Mouse (Mus musculus) T-helper 2 cell (primary cell): Measurements from ENCODE around the gene Efcab6.

ENCODE experiments used
- in situ Hi-C: fragments of 300-600 bp; cut with MboI, MseI; formaldehyde crosslinking; loops from one replicate; pipeline ENCODE4 v1.15.1; 2025; ENCODE audit warnings: high pct_unique_total_duplicates

Efcab6 gene

DNA sequence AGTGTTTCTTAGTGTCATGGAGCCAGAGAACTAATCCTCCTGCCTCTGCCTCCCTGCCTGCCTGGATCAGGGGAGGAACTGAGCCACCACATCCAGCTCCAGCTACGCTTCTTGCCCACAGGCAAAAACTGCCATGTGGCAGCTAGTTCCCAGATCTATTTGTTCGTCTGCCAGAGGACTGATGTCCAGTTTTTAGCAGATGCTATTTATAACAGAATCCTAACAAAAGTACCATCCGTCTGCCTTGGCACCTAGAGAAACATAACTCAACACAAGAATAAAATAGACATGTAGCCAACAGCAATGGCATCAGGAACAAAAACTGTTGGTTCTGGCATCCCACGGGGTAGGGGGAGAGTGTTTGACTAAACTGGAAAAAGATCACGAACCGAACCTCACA lies 6.3 kb downstream of the Efcab6 start:
- in situ Hi-C loops, result no loop called here

DNA sequence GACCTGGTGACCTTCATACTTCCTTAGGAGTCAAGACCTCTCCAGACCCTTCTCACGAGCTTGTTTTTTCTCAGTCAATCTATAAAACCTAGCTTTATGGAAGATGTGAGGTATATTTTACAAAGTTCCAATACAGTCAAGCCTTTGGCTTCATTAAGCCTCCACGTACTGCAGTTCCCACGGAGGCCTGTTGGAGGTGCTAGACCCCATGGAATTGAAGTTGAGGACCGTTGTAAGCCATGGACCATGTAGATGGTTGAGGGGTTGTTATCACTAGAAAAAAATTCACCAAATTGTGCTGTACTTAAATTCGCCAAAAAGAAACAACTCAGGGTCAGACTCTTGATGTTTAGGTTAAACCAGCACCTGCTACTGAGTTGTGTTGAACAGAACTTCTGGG lies 9.1 kb downstream of the Efcab6 start:
- in situ Hi-C loops, result no loop called here

DNA sequence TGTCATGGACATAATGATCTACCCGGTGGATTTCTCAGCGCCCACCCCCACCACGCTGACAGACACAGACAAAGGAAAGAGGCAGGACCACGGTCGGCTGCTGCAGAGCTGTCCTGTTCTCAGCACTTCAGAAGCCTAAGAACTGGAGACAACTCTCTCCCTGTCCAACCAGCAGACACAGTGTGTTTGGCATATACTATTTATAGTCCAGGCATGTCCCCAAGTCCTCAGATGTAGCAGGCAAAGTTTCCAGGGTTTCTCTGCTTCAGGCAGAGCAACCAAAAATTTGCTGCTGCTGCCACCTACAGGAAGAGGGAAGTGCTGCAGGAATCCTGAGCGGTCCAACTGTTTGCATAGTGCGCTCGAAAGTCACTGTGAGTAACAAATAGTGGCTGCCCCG lies 11.3 kb downstream of the Efcab6 start:
- in situ Hi-C loops, result no loop called here

DNA sequence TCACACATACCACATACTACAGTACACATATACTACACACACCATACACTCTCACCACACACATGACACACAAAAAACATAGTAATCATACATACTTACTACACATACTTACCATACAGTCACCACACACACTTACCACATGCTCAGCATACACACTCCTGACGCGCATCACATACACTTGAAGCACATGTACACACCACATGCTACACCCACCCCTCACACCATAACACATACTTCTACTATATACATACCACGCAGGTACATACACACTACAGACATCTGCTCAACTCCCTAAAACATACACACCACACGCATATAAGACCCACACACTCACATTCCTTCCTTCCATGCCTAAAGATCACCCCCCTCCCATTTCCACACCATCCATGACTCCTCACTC lies 11.9 kb downstream of the Efcab6 start:
- in situ Hi-C loops, result no loop called here

- in situ Hi-C loops, result no loop called here
Measured at GRCm38 (mm10) chr15:84052390-84052789, 12.8 kb downstream of the Efcab6 start.

GRCm38 (mm10) chr15:84049570-84049969 lies 15.6 kb downstream of the Efcab6 start:
- in situ Hi-C loops, result no loop called here

- in situ Hi-C loops, result no loop called here
Measured at GRCm38 (mm10) chr15:84045562-84045961, 19.6 kb downstream of the Efcab6 start.

- in situ Hi-C loops, result no loop called here
Measured at GRCm38 (mm10) chr15:84037067-84037466, 28.1 kb downstream of the Efcab6 start.

GRCm38 (mm10) chr15:84025651-84026050 lies 39.5 kb downstream of the Efcab6 start:
- in situ Hi-C loops, result no loop called here

DNA sequence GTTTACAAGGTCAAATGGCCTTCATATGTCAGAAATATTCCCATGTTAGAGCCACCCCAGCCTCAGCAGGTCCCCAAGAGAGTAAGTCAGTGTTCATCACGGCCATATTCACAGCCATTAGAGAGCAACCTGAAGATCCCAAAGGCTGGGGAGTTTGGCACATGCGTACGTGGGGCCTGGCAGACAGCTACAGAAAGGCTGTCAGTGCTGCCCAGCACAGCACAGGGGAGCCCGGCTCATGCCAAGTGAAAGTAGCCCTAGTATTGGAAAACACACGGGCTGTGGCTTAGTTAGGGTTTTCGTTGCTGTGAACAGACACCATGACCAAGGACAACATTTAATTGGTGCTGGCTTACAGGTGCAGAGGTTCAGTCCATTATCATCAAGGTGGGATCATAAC lies 40.3 kb downstream of the Efcab6 start:
- in situ Hi-C loops, result no loop called here

GRCm38 (mm10) chr15:84009366-84010083 lies 55.7 kb downstream of the Efcab6 start:
- in situ Hi-C loops, result no loop called here

GRCm38 (mm10) chr15:84004306-84004705 lies 60.9 kb downstream of the Efcab6 start:
- in situ Hi-C loops, result no loop called here

GRCm38 (mm10) chr15:83999071-83999470 lies 66.1 kb downstream of the Efcab6 start:
- in situ Hi-C loops, result no loop called here

DNA sequence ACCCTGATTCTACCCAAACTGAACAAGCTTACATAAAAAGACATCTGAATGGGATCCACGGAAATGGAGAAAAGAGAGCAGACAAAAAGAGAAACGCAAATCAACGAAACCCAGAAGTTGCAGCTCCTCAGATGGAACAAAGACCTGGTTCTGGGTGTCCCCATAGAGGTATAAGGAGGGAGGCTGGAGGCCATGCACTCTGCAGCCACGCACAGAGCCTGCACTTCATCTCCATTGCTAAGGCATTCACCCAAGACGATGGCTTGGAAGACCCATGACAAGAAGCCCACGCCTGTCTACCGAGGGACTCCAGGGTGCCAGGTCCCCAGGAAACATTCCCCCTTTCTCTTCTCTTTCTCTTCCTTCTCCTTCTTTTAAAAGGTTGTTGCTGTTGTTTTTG lies 66.6 kb downstream of the Efcab6 start:
- in situ Hi-C loops, result no loop called here

DNA sequence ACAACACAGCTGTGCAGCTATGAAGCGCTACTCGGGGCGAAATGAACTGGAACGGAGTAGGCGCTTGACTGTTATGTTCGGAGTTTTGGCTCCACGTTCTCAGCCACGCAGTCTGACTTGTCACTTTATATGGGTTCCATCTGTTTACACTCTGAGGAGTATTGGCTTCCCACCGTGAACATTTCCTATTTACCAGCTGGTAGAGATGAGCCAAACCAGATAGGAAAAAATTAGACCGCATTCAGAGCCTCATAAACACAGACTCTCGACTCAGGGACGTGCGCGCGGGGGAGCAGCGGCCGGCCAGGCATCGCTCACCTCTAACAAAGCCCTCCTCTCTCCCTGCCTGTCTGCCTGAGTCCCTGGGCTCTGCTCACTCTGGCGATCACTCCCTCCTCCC lies 67.1 kb downstream of the Efcab6 start:
- in situ Hi-C loops, result no loop called here

GRCm38 (mm10) chr15:83997550-83997949 lies 67.6 kb downstream of the Efcab6 start:
- in situ Hi-C loops, result no loop called here

- in situ Hi-C loops, result no loop called here
Measured at GRCm38 (mm10) chr15:83996864-83997263, 68.3 kb downstream of the Efcab6 start.

- in situ Hi-C loops, result no loop called here
Measured at GRCm38 (mm10) chr15:83992191-83992590, 73.0 kb downstream of the Efcab6 start.

DNA sequence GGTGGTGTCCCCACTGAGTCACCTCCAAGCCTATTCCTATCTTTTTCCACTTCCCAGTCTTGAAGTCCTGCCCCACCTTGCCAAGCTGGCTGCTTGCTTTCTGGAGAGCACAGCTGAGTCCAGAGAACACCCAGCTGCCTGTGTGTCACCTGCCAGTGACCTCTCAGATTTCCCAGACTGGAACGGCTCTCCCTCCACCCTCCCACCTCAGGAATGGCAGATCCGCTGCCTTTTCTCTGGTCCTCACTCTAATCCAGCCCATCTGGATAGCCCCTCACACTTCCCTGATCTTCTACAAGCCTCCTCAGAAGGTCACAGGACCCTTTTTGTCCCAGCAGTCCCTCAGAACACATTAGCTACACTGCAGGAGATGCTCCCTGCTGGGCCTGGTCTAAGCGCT lies 73.7 kb downstream of the Efcab6 start:
- in situ Hi-C loops, result no loop called here

DNA sequence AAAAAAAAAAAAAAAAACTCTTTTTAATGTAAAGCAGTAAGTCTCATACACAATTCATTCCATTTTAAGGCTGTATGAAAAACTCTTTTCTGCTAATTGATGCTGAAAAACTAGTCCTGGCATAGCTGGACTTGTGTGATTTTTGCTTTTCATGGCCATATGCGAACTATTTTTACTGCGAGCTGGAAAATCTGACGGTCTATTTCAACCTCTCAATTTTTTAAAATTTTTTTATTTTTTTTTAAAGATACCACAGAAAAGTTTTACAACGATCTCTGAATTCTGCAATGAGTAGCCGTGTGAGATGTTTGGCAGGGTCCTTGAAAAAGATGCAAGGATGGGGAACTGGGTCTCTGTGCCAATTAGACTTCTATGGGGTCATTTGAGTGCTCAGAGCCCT lies 75.9 kb downstream of the Efcab6 start:
- in situ Hi-C loops, result no loop called here

- in situ Hi-C loops, result no loop called here
Measured at GRCm38 (mm10) chr15:83988087-83988486, 77.1 kb downstream of the Efcab6 start.

DNA sequence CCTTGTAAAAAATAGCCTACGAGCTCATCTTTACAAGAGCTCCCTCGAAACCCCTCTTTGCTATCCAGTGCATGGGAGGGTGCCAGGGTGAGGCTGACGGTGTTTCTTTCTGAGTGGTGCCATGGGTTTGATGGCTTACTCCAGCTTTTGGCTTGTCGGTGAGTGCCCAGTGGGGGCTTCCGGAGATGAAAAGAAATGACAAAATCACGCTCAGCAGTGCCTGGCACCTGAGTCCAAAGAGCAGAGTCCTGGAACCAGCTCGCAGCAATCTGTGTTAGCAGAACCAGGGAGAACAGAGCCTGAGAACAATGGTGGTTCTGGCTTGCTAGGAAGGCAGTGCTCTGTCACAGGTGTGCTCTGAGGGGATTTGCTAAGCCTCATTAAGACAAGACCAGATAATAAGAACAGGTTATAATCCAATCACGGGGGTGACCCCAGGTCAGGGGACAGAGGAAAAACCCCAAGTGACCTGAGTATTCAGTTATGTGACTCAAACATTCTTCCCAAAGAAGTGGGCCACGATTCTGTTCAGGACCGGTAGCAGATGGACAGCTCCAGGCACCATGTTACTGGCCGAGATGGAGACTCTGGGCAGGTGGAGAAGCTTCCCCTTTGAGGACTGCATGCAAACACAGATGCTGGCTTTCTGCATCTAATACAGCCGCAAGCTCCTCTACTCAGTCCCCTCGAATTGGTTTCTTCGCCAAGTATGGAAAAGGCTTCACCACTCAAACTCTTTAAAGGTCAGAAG lies 82.8 kb downstream of the Efcab6 start:
- in situ Hi-C loops, result no loop called here

DNA sequence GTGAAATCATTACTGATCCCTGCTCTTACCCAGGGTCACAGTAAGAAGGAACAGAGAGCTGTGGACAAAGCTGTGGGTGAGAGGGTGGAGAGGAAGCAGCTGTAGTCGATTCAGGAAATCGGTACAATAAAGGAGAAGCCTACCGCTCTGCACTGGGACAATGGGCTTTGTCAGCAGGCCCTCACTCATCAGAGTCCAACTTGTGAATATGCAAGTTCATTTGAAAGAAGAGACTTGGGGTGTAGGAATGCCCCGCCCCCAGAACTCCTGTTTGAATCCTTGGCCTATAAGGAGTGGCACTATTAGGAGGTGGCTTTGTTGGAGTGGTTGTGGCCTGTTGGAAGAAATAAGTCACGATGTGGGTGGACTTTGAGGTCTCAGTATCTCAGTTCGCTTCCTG lies 86.3 kb downstream of the Efcab6 start:
- in situ Hi-C loops, result no loop called here
